ENCODE assay signal across 20 mouse cellular contexts in the genomic region with DNA sequence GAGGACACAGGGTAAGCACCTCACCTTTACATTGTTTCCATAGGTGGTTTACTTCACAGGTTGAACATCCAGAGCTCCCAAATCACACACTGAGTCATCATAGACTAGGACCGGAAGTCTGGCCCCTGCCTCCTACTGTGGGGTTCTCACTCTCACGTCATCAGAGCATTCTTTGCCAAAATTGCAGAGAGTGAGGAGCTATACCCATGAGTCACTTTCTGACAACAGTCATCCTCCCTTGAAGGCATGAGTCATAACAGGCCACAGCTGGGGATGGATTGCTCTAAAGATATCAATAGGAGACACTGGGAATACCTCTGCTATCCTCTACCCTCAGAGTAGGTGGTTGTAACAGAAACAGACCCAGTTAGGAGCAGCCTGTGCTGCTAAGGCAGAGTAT.
A peak's percentile ranks its signal among the peaks of the same experiment; 100 is the strongest.
DNase-seq lines count a peak whose midpoint lies in the region; ATAC-seq lines count a peak whose summit lies in the region.
"Had no signal": no experiment of that assay in that cellular context is flagged by ENCODE, and none has a peak within 500 bp of the region (broad histone marks: within the 10 kb centered on the region; RNA-seq: fewer than 3 reads in every experiment).

No protein-coding gene starts in this region.

- no peak overlapping the region for H3K4me2 ChIP-seq in midbrain, embryonic 11.5 days
- H3K4me2 ChIP-seq: embryonic facial prominence, embryonic 12.5 days; forebrain, embryonic 12.5 days; heart, embryonic 12.5 days; liver, embryonic 11.5 days; lung, embryonic 15.5 days; neural tube, embryonic 13.5 days had no signal

- no peaks in the 10 kb centered on the region for H3K36me3 ChIP-seq in hindbrain, embryonic 10.5 days
- H3K36me3 ChIP-seq in midbrain, embryonic 11.5 days (ENCODE audit: control insufficient read depth, insufficient read depth, low read length) = no peaks in the 10 kb centered on the region
- H3K36me3 ChIP-seq: embryonic facial prominence, embryonic 12.5 days; forebrain, embryonic 12.5 days; heart, embryonic 12.5 days; lung, embryonic 15.5 days; neural tube, embryonic 13.5 days had no signal

- H3K4me1 ChIP-seq in hindbrain, embryonic 10.5 days (replicated peaks) = no peaks in the 10 kb centered on the region
- no peaks in the 10 kb centered on the region for H3K4me1 ChIP-seq in midbrain, embryonic 11.5 days (ENCODE audit: control insufficient read depth, insufficient read depth, low read length)
- H3K4me1 ChIP-seq: embryonic facial prominence, embryonic 12.5 days; forebrain, embryonic 12.5 days; heart, embryonic 12.5 days; lung, embryonic 15.5 days; megakaryocyte, embryonic 14.5 days; neural tube, embryonic 13.5 days had no signal

- H3K9ac ChIP-seq in midbrain, embryonic 11.5 days (ENCODE audit: low read length) = no peak overlapping the region
- H3K9ac ChIP-seq: embryonic facial prominence, embryonic 12.5 days; forebrain, embryonic 12.5 days; heart, embryonic 12.5 days; lung, embryonic 15.5 days; neural tube, embryonic 13.5 days had no signal

- H3K27ac ChIP-seq in hindbrain, embryonic 10.5 days = no peak overlapping the region
- no peak overlapping the region for H3K27ac ChIP-seq in midbrain, embryonic 11.5 days (ENCODE audit: low read depth, low read length)
- H3K27ac ChIP-seq: embryonic facial prominence, embryonic 12.5 days; forebrain, embryonic 12.5 days; lung, embryonic 15.5 days; neural tube, embryonic 13.5 days had no signal

- H3K27me3 ChIP-seq in hindbrain, embryonic 10.5 days (ENCODE audit: insufficient read depth, poor library complexity, severe bottlenecking) = no peaks in the 10 kb centered on the region
- no peaks in the 10 kb centered on the region for H3K27me3 ChIP-seq in midbrain, embryonic 11.5 days (ENCODE audit: control insufficient read depth, insufficient read depth, low read length)
- H3K27me3 ChIP-seq: embryonic facial prominence, embryonic 12.5 days; forebrain, embryonic 12.5 days; heart, embryonic 12.5 days; lung, embryonic 15.5 days; neural tube, embryonic 13.5 days had no signal

- 83% methylated on average over 2 of the region's 2 CpGs for WGBS in hindbrain, embryonic 10.5 days
- 75% methylated on average over 2 of the region's 2 CpGs for WGBS in midbrain, embryonic 11.5 days

- no peak for ATAC-seq in midbrain, embryonic 11.5 days (ENCODE audit: low FRiP score)

- no peak overlapping the region for H3K4me3 ChIP-seq in hindbrain, embryonic 10.5 days
- H3K4me3 ChIP-seq in midbrain, embryonic 11.5 days (ENCODE audit: low read depth, low read length) = no peak overlapping the region
- H3K4me3 ChIP-seq: embryonic facial prominence, embryonic 12.5 days; forebrain, embryonic 12.5 days; heart, embryonic 12.5 days; lung, embryonic 15.5 days; megakaryocyte, embryonic 14.5 days; neural tube, embryonic 13.5 days had no signal

- peak; percentile 20 to 41 for DNase-seq in frontal cortex, postnatal 36 days (ENCODE audit: low spot score in 2 of 2)
- no peak for DNase-seq in frontal cortex, postnatal 25 days (ENCODE audit: low spot score in 2 of 2)
- DNase-seq in right cerebral cortex, adult 2 months (ENCODE audit: low spot score in 2 of 2) = peak; percentile 38 to 48
- no peak for DNase-seq in right cerebral cortex, postnatal 4 days
- DNase-seq in adrenal gland, adult 8-10 months = peak; percentile 71
- DNase-seq in right cerebral cortex, postnatal 36 days (ENCODE audit: low spot score in 2 of 2) = peak; percentile 7 to 20
- DNase-seq in hindbrain, embryonic 10.5 days (ENCODE audit: low spot score) = no peak
- DNase-seq in midbrain, embryonic 11.5 days (ENCODE audit: low spot score, missing footprints) = no peak
- DNase-seq: cerebellum, adult 2 months; gastrocnemius, postnatal 25 days; heart, postnatal 4 days; kidney, adult 2 months; kidney, postnatal 25 days had no signal

- no peaks in the 10 kb centered on the region for H3K9me3 ChIP-seq in hindbrain, embryonic 10.5 days
- H3K9me3 ChIP-seq in midbrain, embryonic 11.5 days (ENCODE audit: control insufficient read depth, low read length) = no peaks in the 10 kb centered on the region
- H3K9me3 ChIP-seq: embryonic facial prominence, embryonic 12.5 days; forebrain, embryonic 12.5 days; lung, embryonic 15.5 days; megakaryocyte, embryonic 14.5 days; neural tube, embryonic 13.5 days had no signal

Comparison
In these comparisons a context has a peak if more than half of its experiments do, and no peak if none do; other contexts are left out.
1. DNase-seq: peak in frontal cortex, postnatal 36 days (2 of 2), right cerebral cortex, adult 2 months (2 of 2), adrenal gland, adult 8-10 months (single experiment) and right cerebral cortex, postnatal 36 days (2 of 2); none in frontal cortex, postnatal 25 days (0 of 2), right cerebral cortex, postnatal 4 days (single experiment), hindbrain, embryonic 10.5 days (single experiment) and midbrain, embryonic 11.5 days (single experiment).